Mouse (Mus musculus) NIH3T3 (cell line): Measurements from ENCODE around the gene Slc25a39.
"Not testable (repeated sequence)": the region's sequence is repeated elsewhere in the genome, so short reads cannot be mapped to it uniquely, and the experiment has no call there.

ENCODE experiments used
- DNase-seq: peaks from one replicate; pipeline ENCODE4 v3.0.0-alpha.2; 2012; ENCODE audit warnings: low read depth

Gene Slc25a39

GRCm38 (mm10) chr11:102411061-102411460 is 3.3 kb upstream of the Slc25a39 start:
- DNase-seq, result peak; percentile 70

GRCm38 (mm10) chr11:102410345-102410744 is 2.6 kb upstream of the Slc25a39 start:
- not testable (repeated sequence) for DNase-seq

- DNase-seq, result no peak
These were observed 2.1 kb upstream of the Slc25a39 start for GRCm38 (mm10) chr11:102409795-102410330.

GRCm38 (mm10) chr11:102408888-102409794 is 1.4 kb upstream of the Slc25a39 start:
- no peak for DNase-seq

GRCm38 (mm10) chr11:102408344-102408876 is 664 bp upstream of the Slc25a39 start:
- DNase-seq, result peak; percentile 99

- peak; percentile 96 for DNase-seq
These were observed 579 bp downstream of the Slc25a39 start for GRCm38 (mm10) chr11:102406900-102407833.

- DNase-seq, result no peak
These were observed 1.3 kb downstream of the Slc25a39 start for GRCm38 (mm10) chr11:102406401-102406800.

GRCm38 (mm10) chr11:102405544-102406285 is 2.0 kb downstream of the Slc25a39 start:
- DNase-seq, result no peak

GRCm38 (mm10) chr11:102404161-102405010 is 3.4 kb downstream of the Slc25a39 start:
- DNase-seq, result no peak

- no peak for DNase-seq
These were observed 4.1 kb downstream of the Slc25a39 start for GRCm38 (mm10) chr11:102403657-102404056.

- no peak for DNase-seq
These were observed 5.7 kb downstream of the Slc25a39 start for GRCm38 (mm10) chr11:102401898-102402500.

GRCm38 (mm10) chr11:102400513-102401084 is 7.1 kb downstream of the Slc25a39 start:
- DNase-seq, result no peak

- no peak for DNase-seq
These were observed 8.1 kb downstream of the Slc25a39 start for GRCm38 (mm10) chr11:102399610-102400072.

- no peak for DNase-seq
These were observed 8.6 kb downstream of the Slc25a39 start for GRCm38 (mm10) chr11:102399107-102399506.

- DNase-seq, result no peak
These were observed 9.5 kb downstream of the Slc25a39 start for GRCm38 (mm10) chr11:102398007-102398825.

- DNase-seq, result no peak
These were observed 11.0 kb downstream of the Slc25a39 start for GRCm38 (mm10) chr11:102396671-102397141.

GRCm38 (mm10) chr11:102396263-102396662 is 11.5 kb downstream of the Slc25a39 start:
- DNase-seq, result no peak

GRCm38 (mm10) chr11:102395250-102395649 is 12.5 kb downstream of the Slc25a39 start:
- DNase-seq, result peak; percentile 30
